ENCODE assay signal across 8 mouse cellular contexts in the genomic region with DNA sequence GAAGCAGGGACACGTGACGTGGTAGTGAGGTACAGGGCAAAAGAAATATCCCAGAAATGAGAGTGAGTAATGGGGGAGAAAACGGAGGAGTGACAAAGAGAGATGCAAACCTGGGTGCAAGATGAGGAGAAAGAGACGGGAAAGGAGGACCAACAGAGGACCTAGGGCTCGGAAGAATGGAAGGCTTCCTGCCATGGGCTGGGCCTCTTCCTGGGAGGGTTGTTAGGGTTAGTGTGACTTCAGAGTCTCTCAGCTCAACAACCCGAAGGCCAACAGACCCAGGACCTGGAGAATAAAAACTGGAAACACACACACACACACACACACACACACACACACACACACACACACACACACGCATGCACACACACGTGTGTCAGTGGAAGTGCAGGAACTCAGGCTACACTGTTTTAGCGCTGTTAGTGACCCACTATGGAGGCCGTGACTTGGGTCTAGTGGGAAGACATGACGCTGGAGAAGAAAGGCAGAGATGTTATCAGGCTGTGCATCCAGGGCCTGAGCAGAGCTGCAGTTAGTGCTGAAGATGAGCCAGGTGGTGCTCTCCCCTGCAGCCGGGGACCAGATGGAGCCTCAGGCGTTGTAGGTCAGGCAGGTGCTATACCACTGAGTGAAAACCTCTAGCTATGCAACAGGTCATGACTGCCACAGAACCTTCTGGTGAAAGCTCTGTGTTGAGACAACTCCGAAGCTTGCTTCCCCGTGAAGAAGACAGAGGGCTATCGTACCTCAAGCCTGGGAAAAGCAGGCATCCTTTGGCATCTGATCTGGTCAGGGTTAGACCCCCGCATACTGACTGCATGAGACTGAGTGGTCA. TPM values are rescaled to one million over a fixed set of nuclear protein-coding genes. Genes with fewer than 3 reads are reported as not detected.
DNase-seq lines count a peak whose midpoint lies in the region; ATAC-seq lines count a peak whose summit lies in the region.

No protein-coding gene starts in this region.

- H3K9me3 ChIP-seq in hindbrain, embryonic 14.5 days (ENCODE audit: control insufficient read depth, low read length), result no peaks in the 10 kb centered on the region
- no peaks in the 10 kb centered on the region for H3K9me3 ChIP-seq in midbrain, embryonic 14.5 days (ENCODE audit: control insufficient read depth, low read length)

- H3K36me3 ChIP-seq in hindbrain, embryonic 14.5 days (replicated peaks; ENCODE audit: control insufficient read depth, insufficient read depth), result no peaks in the 10 kb centered on the region
- H3K36me3 ChIP-seq in midbrain, embryonic 14.5 days (ENCODE audit: control insufficient read depth, insufficient read depth, low read length), result no peaks in the 10 kb centered on the region

- no peaks in the 10 kb centered on the region for H3K27me3 ChIP-seq in hindbrain, embryonic 14.5 days (ENCODE audit: control insufficient read depth, insufficient read depth, low read length)
- no peaks in the 10 kb centered on the region for H3K27me3 ChIP-seq in midbrain, embryonic 14.5 days (ENCODE audit: control insufficient read depth, insufficient read depth, low read length)

- ATAC-seq in hindbrain, embryonic 14.5 days (ENCODE audit: low FRiP score), result no peak
- ATAC-seq in midbrain, embryonic 14.5 days (ENCODE audit: low FRiP score, low TSS enrichment), result no peak

- DNase-seq in cerebellum, adult 18-20 months, result peak; percentile 63 to 75
- no peak for DNase-seq in cerebellum, postnatal 10 days
- DNase-seq in testis, postnatal 10 days (ENCODE audit: low spot score), result peak; percentile 35
- no peak for DNase-seq in testis, postnatal 14 days (ENCODE audit: low spot score)
- DNase-seq in hindbrain, embryonic 14.5 days (ENCODE audit: low spot score), result no peak
- DNase-seq in midbrain, embryonic 14.5 days, result no peak
- no peak for DNase-seq in right cerebral cortex, postnatal 36 days (ENCODE audit: low spot score in 2 of 2)
- DNase-seq in spleen, adult 12 weeks (ENCODE audit: low spot score), result no peak

- 27% methylated on average over 17 of the region's 17 CpGs for WGBS in hindbrain, embryonic 14.5 days
- 21% methylated on average over 17 of the region's 17 CpGs for WGBS in midbrain, embryonic 14.5 days

- H3K27ac ChIP-seq in hindbrain, embryonic 14.5 days, result no peak overlapping the region
- H3K27ac ChIP-seq in midbrain, embryonic 14.5 days (replicated peaks; ENCODE audit: low read depth, low read length), result peak overlapping the region; percentile 52; the same call in 1 of the 2 replicates

- H3K4me3 ChIP-seq in hindbrain, embryonic 14.5 days (replicated peaks; ENCODE audit: low read length), result no peak overlapping the region
- H3K4me3 ChIP-seq in midbrain, embryonic 14.5 days (replicated peaks; ENCODE audit: low read depth, low read length), result no peak overlapping the region

- H3K9ac ChIP-seq in hindbrain, embryonic 14.5 days, result no peak overlapping the region
- peak overlapping the region; percentile 29; the same call in 1 of the 2 replicates for H3K9ac ChIP-seq in midbrain, embryonic 14.5 days (replicated peaks; ENCODE audit: low read length)

- H3K4me1 ChIP-seq in hindbrain, embryonic 14.5 days (replicated peaks; ENCODE audit: control insufficient read depth, insufficient read depth, low read length), result peaks cover 23% of the 10 kb centered on the region
- H3K4me1 ChIP-seq in midbrain, embryonic 14.5 days (ENCODE audit: control insufficient read depth, insufficient read depth, low read length), result peaks cover 22% of the 10 kb centered on the region

- H3K4me2 ChIP-seq in hindbrain, embryonic 14.5 days (replicated peaks), result peak overlapping the region; percentile 40; the same call in 1 of the 2 replicates
- H3K4me2 ChIP-seq in midbrain, embryonic 14.5 days (ENCODE audit: low read length), result peak overlapping the region; percentile 47; the same call in 1 of the 2 replicates

RNA-seq across cellular contexts. Expression of gene Nnmt, which starts 45.1 kb away (rescaled TPM):
- 0.51 and 0.87 TPM in 2 replicates for polyA plus RNA-seq in hindbrain, embryonic 14.5 days (2014; fragmentation: Nextera tagmentation; extraction: Ambion mirVana)
- polyA plus RNA-seq in midbrain, embryonic 14.5 days (2014; fragmentation: Nextera tagmentation; extraction: Ambion mirVana), result 0.99 and 1.0 TPM in 2 replicates

Comparison
In these comparisons a context has a peak if more than half of its experiments do, and no peak if none do; other contexts are left out.
1. DNase-seq: peak in cerebellum, adult 18-20 months (2 of 2) and testis, postnatal 10 days (single experiment); none in cerebellum, postnatal 10 days (0 of 2), testis, postnatal 14 days (single experiment), hindbrain, embryonic 14.5 days (single experiment), midbrain, embryonic 14.5 days (single experiment), right cerebral cortex, postnatal 36 days (0 of 2) and spleen, adult 12 weeks (single experiment).